In the genomic region with DNA sequence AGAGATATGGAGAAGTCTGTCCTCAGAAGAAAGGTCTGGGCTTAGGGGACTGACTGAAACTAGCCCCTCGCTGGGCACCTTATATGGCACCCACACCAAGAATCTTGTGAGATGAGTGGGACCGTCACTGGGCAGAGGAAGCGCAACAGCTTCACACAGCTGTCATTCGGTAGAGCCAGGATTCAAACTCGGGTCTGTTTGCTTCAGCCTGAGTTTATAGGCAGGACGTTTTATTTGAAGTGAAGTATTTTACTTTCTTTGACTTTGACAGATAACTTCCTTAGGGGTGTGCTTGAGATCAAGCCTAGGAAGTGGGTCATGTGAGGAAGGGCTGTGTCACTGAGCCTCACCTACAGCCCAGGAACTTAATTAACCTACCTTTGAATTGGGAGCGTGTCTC, we compare ENCODE assay signal across 11 mouse cellular contexts. TPM values are rescaled to one million over a fixed set of nuclear protein-coding genes. Genes with fewer than 3 reads are reported as not detected.
A peak's percentile ranks its signal among the peaks of the same experiment; 100 is the strongest.
DNase-seq lines count a peak whose midpoint lies in the region; ATAC-seq and TF ChIP-seq lines count a peak whose summit lies in the region.
"Had no signal": no experiment of that assay in that cellular context is flagged by ENCODE, and none has a peak within 500 bp of the region (broad histone marks: within the 10 kb centered on the region; RNA-seq: fewer than 3 reads in every experiment).

No protein-coding gene starts in this region.

- 81% methylated on average over 7 of the region's 7 CpGs for WGBS in heart, embryonic 15.5 days
- 52% methylated on average over 7 of the region's 7 CpGs for WGBS in spleen, adult 2 months
- 64% methylated on average over 7 of the region's 7 CpGs for WGBS in liver, embryonic 15.5 days (ENCODE audit: insufficient replicate concordance)

- intact Hi-C loops in heart, postnatal 10 days (cut with DNase I): no loop called here

- no peaks in the 10 kb centered on the region for H3K27me3 ChIP-seq in heart, embryonic 15.5 days
- H3K27me3 ChIP-seq in spleen, adult 2 months (ENCODE audit: control insufficient read depth, insufficient read depth, low read length): no peaks in the 10 kb centered on the region
- no peaks in the 10 kb centered on the region for H3K27me3 ChIP-seq in liver, embryonic 15.5 days
- H3K27me3 ChIP-seq: hindbrain, embryonic 12.5 days had no signal

- peaks cover 50% of the 10 kb centered on the region for H3K36me3 ChIP-seq in heart, embryonic 15.5 days
- H3K36me3 ChIP-seq in spleen, adult 2 months (ENCODE audit: control insufficient read depth, insufficient read depth, low read length): peaks cover 4% of the 10 kb centered on the region
- 0 out of 2 replicates have a peak, but pooled peaks cover 14% of the 10 kb centered on the region for H3K36me3 ChIP-seq in liver, embryonic 15.5 days (replicated peaks)

- H3K4me2 ChIP-seq in heart, embryonic 15.5 days: peak overlapping the region; percentile 34
- peak overlapping the region; percentile 21; the same call in 1 of the 2 replicates for H3K4me2 ChIP-seq in liver, embryonic 15.5 days

- H3K9me3 ChIP-seq in heart, embryonic 15.5 days (replicated peaks): no peaks in the 10 kb centered on the region
- no peaks in the 10 kb centered on the region for H3K9me3 ChIP-seq in liver, embryonic 15.5 days (replicated peaks)
- H3K9me3 ChIP-seq: hindbrain, embryonic 12.5 days; limb, embryonic 10.5 days had no signal

- no peak for ATAC-seq in heart, embryonic 15.5 days (replicated peaks; ENCODE audit: insufficient number of reproducible peaks, insufficient read depth, low FRiP score, low read depth)
- ATAC-seq in liver, embryonic 15.5 days (ENCODE audit: insufficient read depth): no peak

- peaks cover 34% of the 10 kb centered on the region for H3K4me1 ChIP-seq in heart, embryonic 15.5 days (replicated peaks)
- H3K4me1 ChIP-seq in spleen, adult 2 months (ENCODE audit: control insufficient read depth, insufficient read depth, insufficient read length): peaks cover 8% of the 10 kb centered on the region; the same call in 1 of the 2 replicates
- peaks cover 38% of the 10 kb centered on the region for H3K4me1 ChIP-seq in liver, embryonic 15.5 days (replicated peaks)

- TF ChIP-seq POLR2A in spleen, adult 2 months (IDR thresholded peaks at IDR 0.05; ENCODE audit: low read depth, low read length): no peak

- TF ChIP-seq CTCF in spleen, adult 2 months (IDR thresholded peaks at IDR 0.05; ENCODE audit: extremely low read depth, insufficient read depth, insufficient read length, insufficient replicate concordance): no peak

- peak overlapping the region; percentile 82 for H3K27ac ChIP-seq in heart, embryonic 15.5 days
- peak overlapping the region; percentile 89 for H3K27ac ChIP-seq in spleen, adult 2 months (ENCODE audit: insufficient read depth, low read length)
- H3K27ac ChIP-seq in liver, embryonic 15.5 days (replicated peaks): peak overlapping the region; percentile 64
- H3K27ac ChIP-seq: hindbrain, embryonic 12.5 days; limb, embryonic 10.5 days had no signal

- no peak overlapping the region for H3K9ac ChIP-seq in heart, embryonic 15.5 days
- H3K9ac ChIP-seq in liver, embryonic 15.5 days: no peak overlapping the region
- H3K9ac ChIP-seq: hindbrain, embryonic 12.5 days had no signal

- no peak for DNase-seq in heart, postnatal 10 days
- no peak for DNase-seq in spleen, adult 2 months (ENCODE audit: low read depth in 1 of 2, low spot score in 2 of 2)
- no peak for DNase-seq in spleen, postnatal 4 days (ENCODE audit: low spot score in 2 of 2)
- no peak for DNase-seq in adrenal gland, adult 2 months
- no peak for DNase-seq in layer of hippocampus, adult 18-20 months (ENCODE audit: low spot score in 2 of 2)
- no peak for DNase-seq in c-Kit-positive CD71-positive TER-119-positive erythroid progenitor cells, embryonic 14.5 days (ENCODE audit: low spot score)
- DNase-seq: cerebellum, postnatal 36 days had no signal

- H3K4me3 ChIP-seq in heart, embryonic 15.5 days: 0 out of 2 replicates have a peak overlapping the region, but pooled peaks have one; percentile 2
- H3K4me3 ChIP-seq in spleen, adult 2 months (ENCODE audit: extremely low read depth, insufficient read depth, insufficient read length): no peak overlapping the region; the same call in 1 of the 2 replicates
- H3K4me3 ChIP-seq in liver, embryonic 15.5 days (replicated peaks): no peak overlapping the region
- H3K4me3 ChIP-seq: hindbrain, embryonic 12.5 days; limb, embryonic 10.5 days had no signal

RNA-seq across cellular contexts. Expression of a gene that starts 4.8 kb away (rescaled TPM):
- 1.8 and 2.0 TPM in 2 replicates for polyA plus RNA-seq in heart, embryonic 15.5 days (2015; fragmentation: Nextera tagmentation; extraction: Ambion mirVana)
- 1 to 10 TPM; 8.0 to 9.6 TPM for total RNA-seq in heart, postnatal 10 days (2021)
- 4.3 and 6.5 TPM in 2 replicates for polyA plus RNA-seq in spleen, adult 2 months (2012; rRNA removed)
- polyA plus RNA-seq in liver, embryonic 15.5 days (2015; fragmentation: Nextera tagmentation; extraction: Ambion mirVana): 0.26 and 0.45 TPM in 2 replicates
- 1 to 10 TPM; 4.6 to 6.6 TPM for total RNA-seq in adrenal gland, adult 2 months (2021)
- polyA plus RNA-seq in adrenal gland, adult 2 months (2012; rRNA removed): 4.0 and 4.4 TPM in 2 replicates
- 10 to 100 TPM; 14.7 to 16.3 TPM for total RNA-seq in layer of hippocampus, adult 18-20 months (2021)

RNA-seq across cellular contexts. Expression of a gene that starts 35.5 kb away (rescaled TPM):
- polyA plus RNA-seq in heart, embryonic 15.5 days (2015; fragmentation: Nextera tagmentation; extraction: Ambion mirVana): 16.3 and 20.9 TPM in 2 replicates
- total RNA-seq in heart, postnatal 10 days (2021): 10 to 100 TPM in 1 of 2 experiments, 1 to 10 TPM in 1; 7.9 to 10.6 TPM
- 12.8 and 20.1 TPM in 2 replicates for polyA plus RNA-seq in spleen, adult 2 months (2012; rRNA removed)
- polyA plus RNA-seq in liver, embryonic 15.5 days (2015; fragmentation: Nextera tagmentation; extraction: Ambion mirVana): 13.2 and 13.7 TPM in 2 replicates
- total RNA-seq in adrenal gland, adult 2 months (2021): 10 to 100 TPM in 1 of 2 experiments, 1 to 10 TPM in 1; 9.5 to 24.4 TPM
- 9.5 and 15.8 TPM in 2 replicates for polyA plus RNA-seq in adrenal gland, adult 2 months (2012; rRNA removed)
- 10 to 100 TPM; 27.2 to 31.5 TPM for total RNA-seq in layer of hippocampus, adult 18-20 months (2021)

RNA-seq across cellular contexts. Expression of a gene that starts 39.4 kb away (rescaled TPM):
- polyA plus RNA-seq in heart, embryonic 15.5 days (2015; fragmentation: Nextera tagmentation; extraction: Ambion mirVana): 4.6 and 4.8 TPM in 2 replicates
- total RNA-seq in heart, postnatal 10 days (2021): 1 to 10 TPM; 2.1 to 6.4 TPM
- polyA plus RNA-seq in spleen, adult 2 months (2012; rRNA removed): 5.3 and 5.4 TPM in 2 replicates
- 0.93 and 1.3 TPM in 2 replicates for polyA plus RNA-seq in liver, embryonic 15.5 days (2015; fragmentation: Nextera tagmentation; extraction: Ambion mirVana)
- 1 to 10 TPM; 1.4 to 3.7 TPM for total RNA-seq in adrenal gland, adult 2 months (2021)
- polyA plus RNA-seq in adrenal gland, adult 2 months (2012; rRNA removed): 4.8 and 6.5 TPM in 2 replicates
- 10 to 100 TPM in 1 of 2 experiments, 1 to 10 TPM in 1; 10.0 to 10.6 TPM for total RNA-seq in layer of hippocampus, adult 18-20 months (2021)

RNA-seq across cellular contexts. Expression of a gene that starts 39.7 kb away (rescaled TPM):
- 35.6 and 49.4 TPM in 2 replicates for polyA plus RNA-seq in heart, embryonic 15.5 days (2015; fragmentation: Nextera tagmentation; extraction: Ambion mirVana)
- 10 to 100 TPM; 74.3 to 74.9 TPM for total RNA-seq in heart, postnatal 10 days (2021)
- polyA plus RNA-seq in spleen, adult 2 months (2012; rRNA removed): 55.9 and 70.9 TPM in 2 replicates
- 14.4 and 15.5 TPM in 2 replicates for polyA plus RNA-seq in liver, embryonic 15.5 days (2015; fragmentation: Nextera tagmentation; extraction: Ambion mirVana)
- total RNA-seq in adrenal gland, adult 2 months (2021): 10 to 100 TPM; 84.8 to 88.4 TPM
- polyA plus RNA-seq in adrenal gland, adult 2 months (2012; rRNA removed): 15.7 and 19.1 TPM in 2 replicates
- total RNA-seq in layer of hippocampus, adult 18-20 months (2021): 10 to 100 TPM; 18.1 TPM
